Mouse (Mus musculus) embryonic facial prominence, embryonic 11.5 days (tissue): ENCODE measurements at regions not wholly inside any gene's neighbourhood (a gene's known extent, or its start where the extent isn't known, plus 50 kb on each side); places are given as distances from the start of the nearest gene placed in this dataset.
"Not testable (repeated sequence)": the region's sequence is repeated elsewhere in the genome, so short reads cannot be mapped to it uniquely, and the experiment has no call there.

Experiments used
- ATAC-seq: fragments of 200-750 bp; cut with Nextera tagmentation; replicated peaks from 2 replicates; pipeline ENCODE4 v1.8.0; 2017; ENCODE audit warnings: low read depth; ENCODE audit not compliant: insufficient number of reproducible peaks, low FRiP score, low TSS enrichment
- DNase-seq: peaks from one replicate; pipeline ENCODE4 v3.0.0-alpha.2; 2015; ENCODE audit warnings: low spot score
- H3K27ac ChIP-seq: fragments of 300-500 bp; sonication (generic); replicated peaks from 2 replicates; pipeline ENCODE4 v1.5.1; 2014; ENCODE audit warnings: mild to moderate bottlenecking, low read depth, low read length, control low read depth
- H3K27me3 ChIP-seq: fragments of 300-500 bp; sonication (generic); 2 replicates; pipeline ENCODE4 v1.6.1; 2014; ENCODE audit warnings: mild to moderate bottlenecking, low read length, moderate library complexity, mixed read lengths; ENCODE audit not compliant: control insufficient read depth, insufficient read depth
- H3K36me3 ChIP-seq: fragments of 300-500 bp; sonication (generic); replicated peaks from 2 replicates; pipeline ENCODE4 v1.6.1; 2014; ENCODE audit warnings: low read depth, mild to moderate bottlenecking, low read length, moderate library complexity, mixed read lengths; ENCODE audit not compliant: control insufficient read depth, insufficient read depth
- H3K4me1 ChIP-seq: fragments of 300-500 bp; sonication (generic); 2 replicates; pipeline ENCODE4 v1.6.1; 2014; ENCODE audit warnings: low read length, mixed read lengths; ENCODE audit not compliant: control insufficient read depth, insufficient read depth
- H3K4me2 ChIP-seq: fragments of 300-500 bp; sonication (generic); 2 replicates; pipeline ENCODE4 v1.6.1; 2014; ENCODE audit warnings: low read depth, mild to moderate bottlenecking, control low read depth, low read length, moderate library complexity
- H3K4me3 ChIP-seq: fragments of 300-500 bp; sonication (generic); 2 replicates; pipeline ENCODE4 v1.5.1; 2014; ENCODE audit warnings: low read depth, low read length, control low read depth
- H3K9ac ChIP-seq: fragments of 300-500 bp; sonication (generic); replicated peaks from 2 replicates; pipeline ENCODE4 v1.6.1; 2014; ENCODE audit warnings: mild to moderate bottlenecking, control low read depth, low read length
- H3K9me3 ChIP-seq: fragments of 300-500 bp; sonication (generic); replicated peaks from 2 replicates; pipeline ENCODE4 v1.6.1; 2016; ENCODE audit warnings: mild to moderate bottlenecking, low read length, inconsistent platforms, mixed read lengths; ENCODE audit not compliant: control insufficient read depth
- WGBS: fragments of 180-500 bp; shearing (Covaris S2); extraction: QIAGEN DNeasy Blood & Tissue Kit; methylation state at CpG from one replicate; pipeline ENCODE4 v1.1.7; 2014; 5-methylcytosine and 5-hydroxymethylcytosine counted together

GRCm38 (mm10) chr6:81815962-81816338 is 107.5 kb upstream of the Gcfc2 start:
- Histone ChIP-seq H3K9ac (no peak overlapping the region), H3K4me3 (no peak overlapping the region), H3K36me3 (no peaks in the 10 kb centered on the region), H3K4me1 (no peaks in the 10 kb centered on the region), H3K9me3 (no peaks in the 10 kb centered on the region), H3K27ac (no peak overlapping the region), H3K4me2 (no peak overlapping the region), H3K27me3 (no peaks in the 10 kb centered on the region)
- no peak for ATAC-seq
- WGBS = 87% methylated on average over 7 of the region's 7 CpGs
- DNase-seq = no peak

- peak; percentile 49; the same call in 1 of the 2 replicates for ATAC-seq
Observed at GRCm38 (mm10) chr6:81817050-81817827, 106.2 kb upstream of the Gcfc2 start.

GRCm38 (mm10) chr6:81818573-81818972 is 104.9 kb upstream of the Gcfc2 start:
- H3K9ac ChIP-seq = no peak overlapping the region
- H3K36me3 ChIP-seq = no peaks in the 10 kb centered on the region
- H3K27ac ChIP-seq = no peak overlapping the region
- 95% methylated on average over 10 of the region's 10 CpGs for WGBS
- no peak overlapping the region for H3K4me3 ChIP-seq
- no peak for ATAC-seq
- no peaks in the 10 kb centered on the region for H3K4me1 ChIP-seq
- H3K9me3 ChIP-seq = no peaks in the 10 kb centered on the region
- DNase-seq = no peak
- no peaks in the 10 kb centered on the region for H3K27me3 ChIP-seq
- no peak overlapping the region for H3K4me2 ChIP-seq

More at GRCm38 (mm10) chr6:81817050-81817827, 106.2 kb upstream of the Gcfc2 start:
- peak; percentile 75 for DNase-seq
- H3K36me3 ChIP-seq = no peaks in the 10 kb centered on the region
- no peak overlapping the region for H3K9ac ChIP-seq
- H3K4me1 ChIP-seq = no peaks in the 10 kb centered on the region
- H3K27me3 ChIP-seq = no peaks in the 10 kb centered on the region
- H3K4me2 ChIP-seq = no peak overlapping the region
- H3K4me3 ChIP-seq = no peak overlapping the region
- no peaks in the 10 kb centered on the region for H3K9me3 ChIP-seq
- WGBS = 74% methylated on average over 9 of the region's 9 CpGs
- no peak overlapping the region for H3K27ac ChIP-seq

- ATAC-seq = no peak
- no peaks in the 10 kb centered on the region for H3K4me1 ChIP-seq
- whole genome bisulfite sequencing = 84% methylated on average over 5 of the region's 5 CpGs
Observed at GRCm38 (mm10) chr6:81820078-81820477, 103.4 kb upstream of the Gcfc2 start.

GRCm38 (mm10) chr6:81839474-81840153 is 83.9 kb upstream of the Gcfc2 start:
- no peak for ATAC-seq

More at GRCm38 (mm10) chr6:81820078-81820477, 103.4 kb upstream of the Gcfc2 start:
- H3K9me3 ChIP-seq = no peaks in the 10 kb centered on the region
- no peaks in the 10 kb centered on the region for H3K27me3 ChIP-seq
- no peak overlapping the region for H3K4me3 ChIP-seq
- no peak overlapping the region for H3K27ac ChIP-seq
- H3K4me2 ChIP-seq = no peak overlapping the region
- no peak overlapping the region for H3K9ac ChIP-seq
- H3K36me3 ChIP-seq = no peaks in the 10 kb centered on the region
- DNase-seq = no peak

GRCm38 (mm10) chr6:81868207-81868606 is 55.3 kb upstream of the Gcfc2 start:
- H3K36me3 ChIP-seq, ATAC-seq: not testable (repeated sequence)
- 85% methylated on average over 13 of the region's 13 CpGs for WGBS

More at GRCm38 (mm10) chr6:81839474-81840153, 83.9 kb upstream of the Gcfc2 start:
- Histone ChIP-seq H3K27ac (no peak overlapping the region), H3K36me3 (no peaks in the 10 kb centered on the region), H3K4me3 (no peak overlapping the region), H3K27me3 (no peaks in the 10 kb centered on the region), H3K4me2 (no peak overlapping the region), H3K4me1 (no peaks in the 10 kb centered on the region), H3K9me3 (no peaks in the 10 kb centered on the region), H3K9ac (no peak overlapping the region)
- WGBS = 73% methylated on average over 11 of the region's 11 CpGs
- DNase-seq = no peak

More at GRCm38 (mm10) chr6:81868207-81868606, 55.3 kb upstream of the Gcfc2 start:
- not testable (repeated sequence) for DNase-seq, H3K4me1 ChIP-seq, H3K9me3 ChIP-seq, H3K27me3 ChIP-seq, H3K27ac ChIP-seq, H3K9ac ChIP-seq, H3K4me3 ChIP-seq, H3K4me2 ChIP-seq
